Mouse (Mus musculus) adrenal gland, adult 8-10 months (tissue): ENCODE measurements at regions not wholly inside any gene's neighbourhood (a gene's known extent, or its start where the extent isn't known, plus 50 kb on each side); places are given as distances from the start of the nearest gene placed in this dataset.

Experiments used
- DNase-seq: peaks from one replicate; pipeline ENCODE4 v3.0.0; 2022

DNA sequence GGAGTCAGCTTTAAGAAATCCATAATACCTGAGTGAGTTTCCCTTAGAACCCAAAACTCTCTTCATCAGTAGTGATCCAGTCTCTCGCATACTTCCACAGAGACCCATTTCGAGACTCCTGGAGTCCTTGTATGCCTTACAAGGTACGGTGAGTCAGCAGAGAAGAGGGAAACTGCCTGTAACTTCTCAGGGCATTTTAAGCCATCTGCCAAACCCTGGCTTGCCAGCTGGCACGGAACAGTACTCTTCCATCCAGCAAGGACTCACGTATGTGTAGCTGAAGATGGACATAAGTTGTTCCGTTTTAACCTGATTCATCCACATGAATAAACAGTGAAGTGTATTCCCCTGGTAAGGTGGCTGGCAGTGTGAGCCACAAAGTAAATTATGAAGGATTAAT lies 267.0 kb downstream of the Mreg start:
- peak; percentile 66 for DNase-seq

DNA sequence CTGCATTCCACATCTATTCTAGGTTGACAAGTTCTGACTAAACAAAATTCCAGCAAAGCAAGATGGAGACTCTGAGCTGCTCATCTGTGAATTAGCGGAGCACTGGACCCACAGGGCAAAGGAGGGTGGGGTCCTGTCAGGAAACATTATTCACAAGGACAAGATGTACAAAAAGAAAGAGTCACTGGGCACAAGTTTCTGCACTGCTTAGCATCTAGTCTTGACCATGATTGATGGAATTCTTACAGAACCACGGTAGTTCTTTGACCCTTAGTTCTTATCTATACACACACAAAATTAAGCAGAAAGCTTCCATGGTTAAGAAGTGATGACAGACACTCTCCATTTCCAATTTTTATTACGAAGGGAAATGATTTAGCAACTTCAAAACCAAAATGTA lies 267.6 kb downstream of the Mreg start:
- no peak for DNase-seq

DNA sequence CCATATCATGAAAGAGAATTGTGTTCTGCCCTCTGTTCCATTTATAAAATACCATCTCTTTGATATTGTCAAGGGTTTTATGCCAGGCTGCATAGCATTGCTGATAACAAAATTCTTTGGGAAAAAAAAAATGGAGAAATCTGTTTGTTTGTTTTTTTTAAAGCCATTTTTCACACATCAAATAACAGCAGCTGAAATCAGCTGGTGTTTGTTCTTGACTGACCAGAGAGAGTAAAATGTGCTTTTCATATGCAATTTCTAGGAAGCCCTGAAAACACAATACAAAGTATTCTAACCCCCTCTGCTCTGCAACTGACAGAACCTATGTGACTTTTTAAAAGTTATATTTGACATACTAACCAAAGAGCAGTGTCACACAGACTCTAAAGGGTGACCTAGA lies 270.0 kb downstream of the Mreg start:
- no peak for DNase-seq

DNA sequence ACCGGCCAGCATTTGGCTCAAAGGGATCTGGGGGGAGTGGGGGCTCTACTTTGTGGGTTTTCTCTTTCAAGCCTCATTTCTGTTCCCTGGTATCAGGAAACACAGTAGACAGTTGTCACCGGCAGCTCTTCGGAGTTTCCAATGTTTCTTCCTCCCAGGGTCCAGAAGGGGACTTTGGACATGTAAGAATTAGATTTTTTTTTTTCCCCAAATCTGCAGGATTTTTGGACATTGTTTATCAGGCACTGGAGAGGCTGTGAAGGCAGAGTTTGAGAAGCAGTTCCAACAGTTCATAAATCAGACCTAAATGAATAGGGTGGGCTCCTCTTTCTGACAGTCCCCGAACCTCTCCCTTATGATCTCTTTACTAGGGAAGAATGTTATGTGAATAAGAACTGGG lies 270.4 kb downstream of the Mreg start:
- no peak for DNase-seq

DNA sequence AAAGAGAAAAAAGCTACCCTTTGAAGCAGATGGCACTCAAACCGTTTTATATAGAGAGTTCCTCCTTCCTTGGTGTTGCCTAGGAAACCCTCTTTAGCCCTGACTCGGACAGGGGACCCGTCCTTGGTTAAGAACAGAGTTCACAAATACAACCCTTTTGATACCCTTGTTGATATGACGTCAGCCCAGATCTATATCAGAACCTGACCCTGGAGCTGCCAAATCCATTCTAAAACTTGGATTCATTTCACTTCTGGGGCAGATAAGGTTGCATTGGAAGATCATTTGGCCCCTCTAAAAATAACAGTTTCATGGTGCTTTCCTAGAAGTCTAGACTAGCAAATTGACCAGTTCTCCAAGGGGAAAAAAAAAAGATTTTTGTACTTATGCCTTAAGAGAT lies 271.2 kb downstream of the Mreg start:
- DNase-seq, result peak; percentile 14

DNA sequence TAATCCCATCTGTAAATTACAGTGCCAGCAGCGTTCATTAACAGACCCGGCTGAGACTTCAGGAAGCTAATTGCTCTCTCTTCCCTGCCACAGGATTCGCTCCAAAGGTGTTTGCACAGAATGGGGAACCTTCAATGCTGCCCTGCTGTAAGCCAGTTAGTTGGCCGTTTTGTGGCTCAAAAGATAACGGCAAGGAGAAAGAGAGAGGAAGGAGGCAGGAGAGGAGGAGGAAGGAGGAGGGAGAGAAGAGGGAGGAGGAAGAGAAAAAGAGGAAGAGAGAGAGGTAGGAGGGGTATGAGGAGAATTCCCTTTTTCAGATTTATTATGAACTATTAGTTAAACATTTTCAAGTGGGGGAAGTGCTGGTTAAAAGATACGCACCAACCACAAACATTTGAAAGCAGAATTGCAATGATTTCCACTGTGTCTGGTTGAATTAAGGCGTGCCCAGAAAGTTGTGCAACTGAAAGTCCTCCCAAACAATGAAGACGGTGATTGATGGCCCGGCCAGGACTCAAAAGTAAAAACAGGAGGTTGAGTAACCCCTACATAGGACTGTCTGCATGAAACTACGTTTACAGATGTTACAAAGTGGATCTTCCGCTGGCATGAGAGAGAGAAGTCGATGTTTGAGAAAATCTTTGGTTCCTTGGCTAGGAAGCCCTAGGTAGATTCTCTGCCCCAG lies 273.6 kb downstream of the Mreg start:
- DNase-seq, result peak; percentile 10

DNA sequence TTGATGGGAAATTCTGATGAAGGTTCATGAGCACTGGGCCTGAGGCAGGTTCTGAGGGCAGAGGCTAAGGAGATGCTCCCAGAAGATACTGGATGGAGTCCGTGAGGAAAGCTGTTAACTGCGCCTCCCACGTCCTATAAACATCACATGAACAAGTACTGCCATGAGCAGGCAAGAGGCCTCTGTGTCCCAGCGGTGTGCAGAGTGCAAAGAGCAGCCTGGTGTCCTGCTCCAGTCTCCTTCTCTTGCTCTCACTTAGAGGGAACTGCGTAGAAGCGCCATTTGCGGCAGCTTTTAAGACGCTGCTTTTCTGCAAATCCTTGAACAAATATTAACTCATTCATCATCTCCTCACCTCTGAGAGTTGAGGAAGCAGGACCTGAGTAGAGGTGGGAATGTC lies 274.2 kb downstream of the Mreg start:
- no peak for DNase-seq

DNA sequence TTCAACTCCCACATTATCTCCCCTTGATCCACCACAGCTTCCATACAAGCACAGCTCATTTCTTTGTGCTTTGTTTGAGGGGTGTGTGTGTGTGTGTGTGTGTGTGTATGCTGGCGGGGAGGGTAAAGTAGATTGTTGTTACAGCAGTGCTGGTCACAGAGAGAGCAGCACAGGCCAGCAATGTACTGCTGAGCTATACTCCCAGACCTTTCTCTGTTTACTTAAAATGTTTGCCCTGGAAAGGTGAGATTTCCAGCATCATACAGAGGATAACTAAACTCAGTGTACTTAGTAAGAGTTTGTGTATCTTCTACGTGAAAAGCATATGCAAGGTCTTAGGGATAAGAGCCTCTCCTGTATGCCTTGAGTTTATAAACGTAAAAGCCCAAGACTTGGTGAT lies 274.9 kb downstream of the Mreg start:
- DNase-seq, result no peak

DNA sequence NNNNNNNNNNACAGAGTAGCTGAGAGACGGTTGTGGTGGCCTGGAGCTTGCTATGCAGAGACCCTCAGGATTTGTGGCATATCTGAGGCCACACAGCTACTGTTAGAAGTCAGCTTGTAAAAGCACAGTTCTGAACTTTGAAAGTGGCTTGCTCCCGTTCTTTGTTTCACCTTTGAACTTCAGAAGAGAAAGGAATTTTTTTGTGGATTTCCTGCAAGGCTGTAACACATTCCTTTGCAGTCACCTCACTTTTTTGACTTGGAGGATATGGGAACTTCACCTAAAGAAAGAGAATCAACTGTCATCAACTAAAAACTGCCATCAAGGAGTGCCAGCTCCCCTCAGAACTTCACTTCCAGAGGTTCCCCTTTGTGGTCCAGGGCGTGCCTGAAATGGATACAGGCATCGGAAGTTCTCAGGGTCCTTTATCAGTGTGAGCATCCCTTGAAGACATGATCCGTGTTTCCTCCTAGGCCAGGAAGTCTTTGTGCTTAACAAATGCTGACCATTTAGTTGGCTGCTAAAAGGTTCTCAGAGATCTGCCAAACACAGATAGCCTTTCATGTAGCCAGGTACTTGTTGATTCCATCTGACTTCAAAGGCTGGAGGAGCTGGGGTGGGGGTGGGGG lies 275.5 kb downstream of the Mreg start:
- no peak for DNase-seq

DNA sequence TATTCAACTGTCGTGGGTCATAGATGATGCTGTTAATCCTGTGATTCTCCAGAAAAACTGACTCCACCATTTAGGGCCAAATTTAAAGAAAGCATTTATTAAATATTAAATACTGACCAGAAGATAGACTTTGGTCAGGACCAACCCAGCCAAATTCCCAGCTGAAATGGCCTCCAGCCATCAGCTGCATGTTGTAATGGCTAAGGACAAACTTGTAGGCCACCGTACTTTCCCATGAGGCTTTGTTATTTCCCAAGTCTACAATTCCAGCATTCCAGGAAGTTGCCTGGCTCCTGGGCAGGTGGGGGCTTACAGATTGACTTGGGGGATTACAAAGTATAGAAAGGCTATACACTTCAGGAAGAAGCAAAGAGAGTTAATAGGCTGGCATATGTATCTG lies 272.5 kb upstream of the Fn1 start:
- DNase-seq, result no peak

DNA sequence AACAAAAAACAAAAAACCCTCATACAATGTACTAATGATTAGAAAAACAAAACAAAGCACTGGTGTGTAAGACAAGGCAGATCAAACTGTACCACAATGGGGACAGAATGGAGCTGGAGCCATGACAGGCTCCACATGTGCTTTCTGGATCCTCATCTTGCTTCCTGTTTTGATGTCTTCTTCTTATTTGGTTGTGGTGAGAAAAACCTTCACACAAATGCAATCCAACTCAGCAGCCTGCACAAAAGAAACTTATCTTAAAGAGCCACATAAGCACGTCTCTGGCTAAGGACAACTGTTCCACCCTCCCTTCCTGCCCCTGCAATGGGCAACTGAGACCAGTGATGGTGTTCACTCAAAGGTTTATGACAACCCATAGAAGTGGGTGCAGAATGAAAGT lies 271.9 kb upstream of the Fn1 start:
- DNase-seq, result no peak

DNA sequence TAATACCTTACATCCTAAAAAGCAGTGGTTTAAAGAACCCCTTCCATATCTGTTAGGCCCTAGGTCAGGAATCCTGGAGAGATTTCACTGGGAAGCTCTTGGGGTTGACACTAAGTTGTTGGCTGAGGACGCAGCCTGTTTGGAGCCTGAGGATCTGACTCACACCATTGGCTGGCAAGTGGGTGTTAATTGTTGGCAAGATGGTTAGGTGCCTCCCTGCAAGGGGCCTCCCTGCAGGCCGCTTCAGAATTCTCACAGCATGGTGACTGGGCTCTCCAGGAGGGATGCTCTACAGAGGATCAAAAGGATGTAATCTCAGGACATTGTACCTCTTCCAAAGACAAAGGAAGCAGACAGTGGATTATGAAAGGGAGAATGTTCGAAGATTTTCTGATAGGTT lies 270.7 kb upstream of the Fn1 start:
- DNase-seq, result no peak

DNA sequence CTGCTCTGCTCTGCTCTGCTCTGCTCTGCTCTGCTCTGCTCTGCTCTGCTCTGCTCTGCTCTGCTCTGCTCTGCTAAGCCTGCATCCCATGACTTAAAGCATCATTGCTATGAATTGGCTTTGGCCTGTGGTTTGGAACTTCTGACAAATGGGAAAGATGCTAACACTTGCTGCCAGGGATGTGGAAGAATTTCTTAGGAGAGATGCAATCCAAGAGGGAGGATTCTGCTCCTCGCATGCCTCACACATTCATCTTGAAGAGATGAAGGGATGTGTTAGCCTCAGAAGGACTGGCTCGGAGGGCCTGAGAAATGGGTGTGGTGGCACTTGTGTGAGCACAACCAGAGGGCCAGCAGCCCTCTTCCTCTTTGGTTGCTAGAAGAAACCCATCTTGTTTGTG lies 268.5 kb upstream of the Fn1 start:
- no peak for DNase-seq

DNA sequence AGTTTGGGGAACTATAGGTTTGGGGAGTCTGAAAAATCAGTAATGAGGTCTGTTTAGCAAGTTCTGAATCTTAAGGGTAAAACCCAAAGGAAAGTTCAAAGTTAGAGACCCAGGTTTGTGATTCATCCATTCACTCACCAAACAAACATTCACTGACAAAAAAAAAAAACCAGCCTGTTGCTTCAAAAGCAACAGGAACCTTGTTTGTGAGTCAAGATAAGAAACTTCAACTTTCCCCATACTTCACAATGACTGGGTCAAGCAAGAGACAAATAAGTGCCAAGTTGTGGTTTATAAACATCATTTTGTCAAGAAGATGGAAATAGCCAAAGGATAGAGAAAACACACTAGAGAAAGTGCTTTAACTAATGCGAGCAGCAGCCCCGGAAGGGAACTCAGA lies 266.9 kb upstream of the Fn1 start:
- no peak for DNase-seq

DNA sequence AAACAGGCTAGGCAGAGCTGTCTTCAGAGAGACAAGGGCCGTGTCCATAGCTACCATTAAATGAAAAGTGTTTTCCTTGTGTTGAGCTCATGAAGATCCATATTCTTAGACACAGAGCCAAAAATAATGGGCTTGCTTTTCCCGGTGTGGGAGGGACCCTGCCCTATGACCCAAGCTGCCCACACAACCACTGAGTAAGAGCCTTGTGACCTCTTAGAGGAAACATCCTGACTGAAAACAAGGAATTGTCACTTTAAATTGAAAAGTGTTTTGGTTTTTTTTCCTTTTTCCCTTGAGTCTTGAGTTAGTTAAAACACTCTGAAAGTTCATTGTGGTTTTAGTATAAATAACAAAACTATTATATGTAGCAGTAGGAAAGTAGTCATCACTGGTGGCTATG lies 264.0 kb upstream of the Fn1 start:
- DNase-seq, result no peak

DNA sequence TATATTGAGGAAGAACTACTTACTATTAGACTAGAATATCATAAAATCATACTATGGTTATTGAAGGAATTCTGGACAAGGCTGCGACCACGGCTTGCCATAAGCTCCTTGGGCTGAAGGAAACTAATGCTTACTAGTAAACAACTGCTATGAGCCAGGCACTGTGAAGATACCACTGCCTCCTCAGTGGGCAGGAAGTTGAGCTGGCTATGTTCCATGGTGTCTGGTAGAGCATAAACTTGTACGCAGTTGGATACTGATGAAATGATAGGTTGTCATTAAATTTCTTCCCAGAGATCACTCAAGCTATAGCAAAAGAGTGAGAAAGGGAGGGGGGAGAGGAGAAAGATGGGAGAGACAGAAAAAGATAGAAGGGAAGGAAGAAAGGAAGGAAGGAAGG lies 261.4 kb upstream of the Fn1 start:
- DNase-seq, result no peak

DNA sequence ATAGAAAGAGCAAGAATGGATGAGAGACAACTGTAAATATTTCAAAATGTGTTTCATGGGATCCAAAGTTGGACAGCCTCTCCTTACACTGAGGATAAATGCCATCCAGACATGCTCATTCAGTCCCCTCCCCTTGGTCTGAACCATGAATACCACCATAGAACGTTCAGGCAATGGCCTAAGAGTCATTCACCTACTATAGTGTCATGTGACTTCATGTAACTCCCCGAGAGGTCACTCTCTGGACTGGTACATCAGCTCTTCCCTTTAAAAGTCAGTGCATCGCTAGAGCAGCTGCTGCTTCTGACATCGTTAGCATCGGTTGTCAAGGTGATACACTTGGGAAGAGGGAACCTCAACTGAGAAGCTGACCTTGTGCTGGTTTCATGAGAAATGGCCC lies 260.2 kb upstream of the Fn1 start:
- DNase-seq, result no peak

DNA sequence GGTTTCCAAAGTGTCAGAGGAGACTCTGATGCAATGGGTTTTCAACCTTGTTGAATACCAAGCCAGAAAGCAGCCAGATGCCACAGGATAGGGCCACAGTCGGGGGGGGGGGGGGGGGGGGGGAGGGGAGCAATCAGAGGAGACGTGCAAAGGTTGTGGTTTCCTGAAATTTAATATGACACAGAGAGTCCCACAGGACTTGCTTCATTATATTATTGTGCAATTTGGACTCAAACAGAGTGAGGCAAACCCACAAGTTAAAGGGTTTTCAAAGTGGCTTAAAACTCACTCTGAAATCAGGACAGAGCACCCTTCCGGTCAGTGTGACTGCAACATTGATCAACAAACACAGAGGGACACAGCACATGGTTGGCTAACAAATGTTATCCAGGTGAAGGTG lies 259.4 kb upstream of the Fn1 start:
- DNase-seq, result no peak

DNA sequence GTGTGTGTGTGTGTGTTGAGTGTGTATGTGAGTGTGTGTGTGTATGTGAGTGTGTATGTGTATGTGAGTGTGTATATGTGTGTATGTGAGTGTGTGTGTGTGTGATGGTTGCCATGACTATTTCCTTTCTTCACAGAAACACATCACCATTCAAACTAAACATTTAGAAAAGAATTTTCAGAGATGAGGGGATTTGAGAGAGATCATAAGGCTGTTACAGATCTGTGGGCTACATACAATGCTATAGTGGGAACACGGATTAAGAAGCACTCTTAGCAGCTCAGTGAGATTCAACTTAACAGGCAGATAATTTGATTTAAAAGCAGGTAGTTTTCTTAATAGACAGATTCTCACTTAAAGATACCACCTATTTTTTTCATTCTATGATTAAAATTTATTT lies 257.1 kb upstream of the Fn1 start:
- DNase-seq, result no peak

DNA sequence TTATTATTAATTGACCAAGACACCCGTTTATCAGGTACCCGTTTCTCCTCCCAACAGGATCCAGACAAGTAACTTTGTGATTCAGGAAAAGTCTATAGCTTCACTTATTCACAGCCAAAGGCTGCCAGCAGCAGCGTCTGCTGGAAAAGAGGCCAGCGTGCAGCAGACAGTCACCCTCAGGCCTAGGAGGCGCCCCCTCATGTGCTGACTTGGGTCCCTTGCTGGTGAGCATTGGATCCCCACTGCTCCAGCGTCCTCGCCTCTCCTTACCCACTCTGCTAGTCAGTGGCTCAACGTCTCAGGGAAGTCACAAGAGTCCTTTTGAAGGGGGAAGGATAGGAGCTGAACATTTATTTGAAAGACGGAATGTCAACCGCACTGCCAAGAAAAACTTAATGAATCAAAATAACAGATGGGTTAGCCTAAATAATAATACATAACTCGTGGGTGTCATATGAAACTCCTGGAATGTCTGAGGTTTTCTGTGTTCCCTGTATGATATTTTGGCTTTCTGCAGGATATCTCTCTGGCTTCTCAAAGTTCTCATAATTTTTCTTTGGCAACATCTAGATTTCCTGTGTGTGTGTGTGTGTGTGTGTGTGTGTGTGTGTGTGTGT lies 256.6 kb upstream of the Fn1 start:
- DNase-seq, result no peak

DNA sequence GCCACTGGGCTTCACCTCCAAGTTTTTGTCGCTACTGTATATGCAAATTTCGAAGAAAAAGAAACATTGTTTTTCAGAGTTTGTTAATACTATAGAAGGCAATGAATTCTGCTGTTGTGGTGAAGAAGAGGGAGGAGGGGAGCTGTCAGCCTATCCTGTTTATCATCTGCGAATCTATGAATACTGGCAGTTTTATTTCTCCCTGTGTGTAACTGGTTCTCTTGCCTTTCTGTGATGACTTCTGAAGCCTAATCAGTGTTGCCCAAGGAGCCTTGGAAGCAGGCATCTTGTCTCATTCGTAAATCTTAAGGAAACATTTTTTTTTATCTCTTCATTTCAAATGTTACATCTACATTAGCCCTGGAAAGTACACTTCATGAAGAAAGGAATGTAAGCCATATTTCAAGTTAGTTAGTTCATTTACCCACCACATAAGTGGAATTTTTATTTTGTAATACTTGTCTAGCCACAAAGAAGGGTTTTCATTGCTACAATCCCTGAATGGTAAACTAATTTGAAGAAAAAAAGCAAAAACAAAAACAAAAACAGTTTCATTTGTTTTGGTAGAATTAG lies 251.5 kb upstream of the Fn1 start:
- no peak for DNase-seq

DNA sequence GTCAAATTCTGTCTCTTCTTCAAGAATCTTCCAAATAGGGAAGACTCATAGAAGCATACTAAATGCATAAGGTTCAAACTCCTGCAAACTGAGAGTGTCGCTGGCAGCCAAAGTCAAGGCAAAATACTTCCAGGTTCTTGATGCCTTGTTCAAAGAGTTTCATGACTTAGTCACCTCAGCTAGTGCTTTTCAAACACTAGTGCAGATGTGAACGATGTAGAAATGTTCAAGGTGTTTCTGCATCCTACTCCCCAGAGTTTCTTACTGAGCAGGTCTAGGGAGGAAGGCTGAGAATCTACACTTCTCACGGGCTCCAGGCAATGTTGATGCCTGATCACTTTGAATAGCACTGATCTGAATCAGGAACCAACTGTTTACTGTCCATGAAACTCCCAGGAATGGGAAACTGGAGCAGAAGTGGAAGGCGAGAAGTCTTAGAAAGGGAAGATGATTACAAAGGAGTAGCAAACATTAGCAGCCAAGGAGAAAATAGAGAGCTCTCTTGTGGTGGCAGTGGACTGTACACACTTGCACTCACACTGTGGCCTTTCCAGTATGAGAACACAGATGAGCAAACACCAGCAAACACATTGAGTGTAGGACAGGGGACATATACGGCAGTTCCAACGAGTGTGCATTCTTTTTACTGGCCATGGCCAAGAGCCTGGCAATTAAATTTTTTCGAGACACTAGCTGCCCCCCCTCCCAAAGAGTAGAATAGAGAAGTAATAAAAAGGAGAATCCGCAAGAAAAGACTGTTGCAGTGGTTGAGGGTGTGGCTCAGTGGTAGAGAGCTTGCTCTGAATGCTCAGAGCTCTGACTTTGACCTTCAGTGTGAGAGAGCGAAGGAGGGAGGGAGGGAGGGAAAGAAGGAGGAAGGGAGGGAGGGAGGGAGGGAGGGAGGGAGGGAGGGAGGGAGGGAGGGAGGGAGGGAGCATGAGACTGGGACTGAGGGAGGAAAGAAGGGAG lies 247.4 kb upstream of the Fn1 start:
- no peak for DNase-seq

DNA sequence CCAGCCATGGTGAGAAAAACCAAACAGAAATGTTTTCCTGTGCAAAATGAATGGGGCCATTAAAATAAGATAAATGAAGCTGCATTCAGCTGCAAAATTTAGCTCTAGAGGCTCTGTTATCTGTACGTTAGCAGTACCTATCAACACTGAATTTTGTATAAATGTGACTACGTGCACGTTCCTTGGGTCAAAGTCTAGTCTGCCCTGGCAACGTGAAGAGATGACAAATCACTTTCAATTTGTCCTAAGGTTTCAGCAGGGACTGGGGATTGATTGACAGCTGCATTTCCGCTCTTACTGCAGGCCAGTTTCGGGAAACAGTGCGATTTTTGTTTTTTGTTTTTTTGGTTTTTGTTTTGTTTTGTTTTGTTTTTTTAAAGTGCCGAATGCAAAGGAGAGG lies 246.1 kb upstream of the Fn1 start:
- DNase-seq, result no peak
